Mouse (Mus musculus) embryonic fibroblast, embryonic 13.5 days (primary cell): ENCODE results near the gene Sclt1.

Source experiments
- CTCF ChIP-seq: IDR thresholded peaks from 2 replicates; pipeline ENCODE4 v1.5.1; 2011; ENCODE audit warnings: mild to moderate bottlenecking, control low read depth, low read length, moderate library complexity, borderline replicate concordance; ENCODE audit not compliant: insufficient read depth
- POLR2A ChIP-seq: IDR thresholded peaks from 2 replicates; pipeline ENCODE4 v1.6.1; 2011; ENCODE audit warnings: low read depth, mild to moderate bottlenecking, control low read depth, low read length, moderate library complexity

GRCm38 (mm10) chr3:41607467-41607866 lies 134.8 kb downstream of the Sclt1 start:
- no peak for TF ChIP-seq POLR2A
- no peak for TF ChIP-seq CTCF
